Mouse (Mus musculus): ENCODE measurements around the gene Apol9a.

The Apol9a gene

GRCm38 (mm10) chr15:77377419-77377818 is 33.5 kb downstream of the Apol9a start:
- no peak for DNase-seq (ENCODE audit: low spot score)

GRCm38 (mm10) chr15:77376920-77377319 is 34.0 kb downstream of the Apol9a start:
- DNase-seq (ENCODE audit: low spot score) = no peak

GRCm38 (mm10) chr15:77370588-77370987 is 40.3 kb downstream of the Apol9a start:
- DNase-seq (ENCODE audit: low spot score) = no peak

DNA sequence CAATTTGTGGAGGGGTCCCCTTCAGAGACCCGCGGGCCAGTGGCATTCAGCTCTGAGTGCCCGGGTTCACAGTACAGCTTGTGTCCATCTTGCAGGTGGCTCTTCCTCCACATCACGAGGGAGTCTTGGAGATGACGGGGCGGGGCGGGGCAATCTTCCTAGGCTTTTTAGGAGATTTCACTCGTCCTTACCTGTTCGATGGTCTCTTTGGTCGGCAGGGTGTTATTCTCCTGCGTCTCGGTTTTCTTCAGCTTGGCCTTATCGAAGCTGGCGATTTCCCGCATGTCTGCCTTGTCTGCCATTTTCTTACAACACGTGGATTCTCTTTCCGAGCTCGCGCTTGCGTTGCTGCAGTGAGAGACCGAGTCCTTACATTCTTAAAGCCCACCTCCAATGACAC is 41.0 kb downstream of the Apol9a start:
- no peak for DNase-seq (ENCODE audit: low spot score)

GRCm38 (mm10) chr15:77368818-77369320 is 42.1 kb downstream of the Apol9a start:
- DNase-seq (ENCODE audit: low spot score) = no peak

DNA sequence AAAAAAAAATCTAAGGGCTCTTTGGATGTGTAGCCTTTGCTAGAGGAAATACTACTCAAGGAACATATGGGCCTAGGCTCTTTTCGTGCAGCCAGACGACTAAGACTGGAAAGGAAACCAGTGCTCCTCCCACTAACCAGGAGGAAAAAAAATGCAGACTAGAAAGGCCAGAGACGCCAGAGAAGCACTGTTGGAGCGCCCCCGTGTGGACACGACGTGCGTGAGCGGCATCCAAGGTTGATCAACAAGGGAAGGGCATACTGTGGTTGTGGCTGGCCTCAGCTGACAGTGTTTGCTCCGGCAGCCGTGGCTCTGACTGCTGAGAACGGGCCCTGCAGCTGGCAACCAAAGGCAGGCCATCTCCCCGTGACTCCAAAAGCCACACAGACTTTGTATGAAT is 42.8 kb downstream of the Apol9a start:
- DNase-seq (ENCODE audit: low spot score) = peak; percentile 94

GRCm38 (mm10) chr15:77367504-77367903 is 43.4 kb downstream of the Apol9a start:
- DNase-seq (ENCODE audit: low spot score) = no peak

- DNase-seq (ENCODE audit: low spot score) = peak; percentile 59
Measured at GRCm38 (mm10) chr15:77366706-77367484, 44.0 kb downstream of the Apol9a start.

DNA sequence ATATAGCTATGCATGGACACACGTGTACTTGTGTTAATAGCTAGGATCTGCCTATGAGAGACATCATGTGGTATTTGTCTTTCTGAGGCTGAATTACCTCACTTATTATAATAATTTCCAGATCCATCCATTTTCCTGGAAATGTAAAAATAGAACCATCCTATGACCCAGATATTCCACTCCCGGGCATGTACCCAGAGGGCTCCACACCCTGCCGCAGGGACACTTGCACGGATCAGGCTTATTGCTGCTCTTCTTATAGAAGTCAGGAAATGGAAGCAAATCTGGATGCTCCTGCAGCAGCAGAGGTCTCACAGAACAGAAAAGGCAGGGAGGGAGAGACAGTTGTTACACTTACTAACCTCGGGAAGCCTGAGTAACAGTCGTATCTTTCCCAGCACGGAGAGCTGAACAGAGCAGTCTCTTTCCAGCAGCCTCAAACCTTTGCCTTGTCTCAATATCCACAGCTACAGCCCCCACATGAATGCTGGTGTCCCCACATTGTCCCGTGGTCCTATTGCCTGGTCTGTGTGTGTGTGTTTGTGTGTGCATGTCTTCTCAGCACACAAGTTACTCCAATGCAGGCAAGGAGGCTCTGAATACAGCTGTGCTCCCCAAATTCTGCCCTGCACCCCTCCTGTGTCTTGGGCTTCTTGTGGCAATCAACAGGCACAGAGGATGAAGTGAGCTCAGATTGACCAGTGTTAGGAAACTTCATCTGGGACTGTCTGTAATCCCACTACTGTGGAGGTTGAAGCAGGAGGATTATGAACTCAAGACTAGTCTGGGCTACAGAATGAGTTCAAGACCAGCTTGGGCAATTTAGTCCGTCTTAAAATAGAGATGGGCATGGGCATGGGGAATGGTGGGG is 45.0 kb downstream of the Apol9a start:
- no peak for DNase-seq (ENCODE audit: low spot score)

DNA sequence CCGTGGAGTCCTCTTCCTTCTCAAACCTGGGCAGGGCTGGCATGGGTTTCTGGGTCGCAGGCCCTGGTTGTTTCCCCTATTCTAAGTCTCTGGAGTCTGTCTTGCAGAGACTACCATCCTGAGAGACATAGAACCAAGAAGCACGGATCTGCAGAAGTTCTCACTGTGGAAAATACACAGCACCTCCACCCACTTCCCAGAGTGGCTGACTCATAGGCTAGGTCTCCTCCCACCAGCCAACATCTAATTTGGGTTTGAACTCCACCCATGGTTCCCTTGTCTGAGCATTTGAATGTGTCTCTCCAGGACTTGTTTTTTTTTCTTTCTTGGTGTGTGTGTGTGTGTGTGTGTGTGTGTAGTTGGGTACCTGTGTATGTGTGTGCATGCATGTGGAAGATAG is 46.9 kb downstream of the Apol9a start:
- DNase-seq (ENCODE audit: low spot score) = no peak

DNA sequence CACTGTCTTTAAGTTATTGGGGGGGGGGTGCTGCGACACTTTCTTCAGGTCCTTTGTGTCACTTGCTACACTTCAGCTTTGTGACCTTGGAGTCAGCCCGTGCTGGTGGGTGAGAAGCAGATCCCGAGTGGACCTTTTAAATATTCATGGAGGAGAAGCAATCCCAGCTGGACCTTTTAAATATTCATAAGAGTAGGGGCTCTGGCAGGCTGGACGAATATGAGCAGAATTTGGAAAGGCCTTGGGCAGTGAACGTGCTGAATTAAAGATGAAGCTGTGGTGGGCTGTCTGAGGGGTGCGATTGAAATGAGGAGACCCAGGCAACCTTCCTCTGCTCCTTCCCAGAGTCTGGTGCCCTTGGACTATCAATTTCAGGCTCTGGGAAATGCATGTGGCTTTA is 47.4 kb downstream of the Apol9a start:
- no peak for DNase-seq (ENCODE audit: low spot score)

DNA sequence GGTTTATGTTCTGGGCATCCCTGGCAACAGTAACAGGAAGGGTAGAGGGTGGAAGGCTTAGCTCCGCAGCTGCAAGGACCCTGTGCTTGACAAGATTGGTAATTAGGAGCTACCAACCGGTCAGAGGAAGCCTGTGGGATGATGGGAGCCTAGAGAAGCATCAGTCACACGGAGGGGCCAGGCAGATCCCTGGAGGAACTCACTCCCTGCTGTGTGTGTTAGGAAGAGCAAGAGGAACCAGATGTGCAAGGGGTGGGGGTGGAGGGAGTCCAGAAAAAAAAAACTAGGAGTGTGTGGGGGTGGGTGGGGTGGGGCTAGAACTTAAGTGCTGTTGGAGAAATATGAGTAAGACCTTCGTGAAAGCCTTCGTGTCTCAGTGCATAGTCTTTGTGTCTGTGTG is 48.0 kb downstream of the Apol9a start:
- no peak for DNase-seq (ENCODE audit: low spot score)

GRCm38 (mm10) chr15:77359905-77360304 is 51.0 kb downstream of the Apol9a start:
- DNase-seq (ENCODE audit: low spot score) = no peak

- no peak for DNase-seq (ENCODE audit: low spot score)
Measured at GRCm38 (mm10) chr15:77359486-77359885, 51.4 kb downstream of the Apol9a start.

DNA sequence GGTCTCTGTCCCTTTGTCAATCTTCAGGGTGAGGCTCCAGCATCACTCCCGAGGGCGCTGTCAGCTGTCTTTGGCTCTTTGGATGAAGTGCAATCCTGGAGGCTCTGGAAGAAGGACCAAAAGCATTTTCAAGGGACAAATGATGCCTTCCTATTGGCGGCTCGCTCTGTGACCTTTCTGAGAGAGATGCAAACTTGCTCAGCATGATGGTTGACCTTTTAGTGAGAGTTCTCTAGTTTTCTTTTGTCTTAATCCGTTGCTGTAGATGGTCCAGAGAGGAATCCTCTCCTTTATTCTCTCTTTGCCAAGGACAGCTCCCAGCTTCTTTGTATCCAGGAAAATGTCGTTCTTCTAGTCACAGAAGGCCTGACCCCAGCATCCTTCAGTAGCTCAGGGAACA is 51.9 kb downstream of the Apol9a start:
- no peak for DNase-seq (ENCODE audit: low spot score)

DNA sequence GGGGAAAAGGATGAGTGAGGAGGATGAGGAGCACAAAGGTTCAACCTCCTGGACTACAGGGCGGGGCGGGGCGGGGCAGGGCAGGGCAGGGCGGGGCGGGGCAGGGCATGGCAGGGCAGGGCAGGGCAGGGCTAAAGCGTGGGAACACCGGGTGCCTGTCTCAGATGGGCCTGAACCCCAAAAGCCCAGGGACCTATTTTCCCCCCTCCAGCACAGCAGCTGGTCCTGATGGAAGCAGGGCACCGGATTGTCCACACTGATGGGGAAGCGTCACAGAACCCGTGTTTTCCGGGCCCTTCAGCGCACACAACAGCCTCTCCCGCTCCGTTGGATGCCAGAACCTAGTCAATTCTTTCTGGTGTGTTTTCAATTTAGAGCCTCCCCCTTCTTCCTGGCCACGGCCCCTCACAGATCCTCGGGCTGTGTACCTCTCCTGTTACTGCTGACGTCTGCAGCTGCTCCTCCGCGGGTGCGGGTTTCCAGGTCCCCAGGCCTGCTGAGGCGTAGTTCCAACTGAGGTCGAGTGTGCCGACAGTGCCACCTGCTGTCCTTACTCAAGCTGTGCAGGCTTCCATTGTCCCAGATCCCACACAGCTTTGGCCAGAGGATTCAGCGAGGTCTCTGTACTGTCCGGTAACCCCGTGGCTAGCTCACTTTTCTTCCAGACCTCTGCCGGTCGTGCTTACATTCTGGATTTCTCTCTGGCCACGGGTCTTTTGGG is 52.5 kb downstream of the Apol9a start:
- peak; percentile 85 for DNase-seq (ENCODE audit: low spot score)

DNA sequence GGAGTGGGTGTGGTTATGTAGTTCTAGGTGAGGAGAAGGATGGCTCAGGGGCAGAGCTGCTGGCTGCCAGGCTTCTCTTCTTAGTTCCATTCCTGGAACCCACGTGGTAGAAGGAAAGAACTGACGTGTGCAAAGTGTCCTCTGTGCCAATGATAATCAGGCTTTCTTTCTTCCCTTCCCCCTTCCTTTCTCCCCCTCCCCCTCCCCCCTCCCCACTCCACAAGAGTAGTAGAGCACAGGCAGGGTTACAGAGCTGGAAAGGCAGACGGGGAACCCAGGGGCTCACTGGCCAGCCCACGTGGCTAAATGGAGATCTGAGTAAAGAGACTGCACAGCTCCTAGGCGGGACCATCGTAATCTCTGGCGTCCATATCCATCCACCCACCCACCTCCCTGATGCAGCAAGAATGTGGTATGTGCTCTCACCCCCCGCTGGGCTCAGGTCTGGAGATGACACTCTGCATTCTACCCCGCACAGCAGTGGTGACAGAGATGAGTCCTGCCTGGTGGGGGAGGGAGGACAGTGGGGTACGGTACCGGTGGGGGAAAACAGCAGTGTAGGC is 54.6 kb downstream of the Apol9a start:
- no peak for DNase-seq (ENCODE audit: low spot score)

DNA sequence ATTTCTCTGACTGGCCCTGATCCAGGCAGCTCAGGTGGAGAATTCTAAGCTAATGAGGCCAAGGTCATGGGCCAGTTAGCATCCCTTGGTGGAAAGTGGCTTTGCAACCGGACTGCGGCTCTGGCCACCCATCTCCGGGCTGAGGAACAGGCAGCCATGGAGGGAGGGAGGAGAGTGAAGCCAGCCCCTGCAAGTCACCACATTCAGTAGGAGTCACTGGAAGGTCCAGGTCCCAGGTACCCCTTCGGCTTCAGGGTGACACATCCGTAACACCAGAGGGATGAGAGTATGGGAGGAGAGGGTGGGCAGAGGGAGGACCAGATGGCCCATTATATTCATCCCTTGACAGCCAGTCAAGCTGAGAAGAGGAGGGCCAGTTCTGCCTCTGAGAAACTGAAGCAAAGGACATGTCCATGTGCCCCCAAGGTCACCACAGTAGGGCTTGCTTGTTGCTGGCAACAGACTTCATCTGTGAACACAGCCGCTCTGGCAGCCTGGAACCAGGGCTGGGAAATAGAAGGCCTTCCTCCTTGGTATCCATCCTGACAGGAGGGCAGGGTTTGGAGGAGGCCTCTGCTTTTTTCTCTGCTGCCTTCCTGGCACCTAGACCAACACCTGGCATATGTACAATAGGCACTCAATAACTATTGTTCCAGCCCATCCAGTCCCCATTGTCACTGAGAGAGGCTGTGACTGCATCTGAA is 55.9 kb downstream of the Apol9a start:
- no peak for DNase-seq (ENCODE audit: low spot score)

DNA sequence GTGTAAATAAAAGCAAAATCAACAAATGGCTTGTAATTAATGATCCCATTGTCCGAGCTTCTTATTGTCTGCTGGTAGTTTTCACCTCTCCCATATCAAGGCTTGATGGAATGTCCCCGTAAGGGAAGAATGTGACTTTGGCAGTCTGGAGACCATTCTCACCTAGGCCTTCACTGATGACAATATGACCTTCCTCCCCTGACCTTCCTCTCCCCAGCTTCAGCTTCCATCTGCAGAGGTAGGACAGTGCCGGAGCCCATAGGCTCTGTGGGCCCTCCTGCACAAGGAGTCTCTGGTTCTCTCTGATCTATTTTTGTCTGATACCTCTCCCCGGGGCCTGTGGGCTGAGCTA is 56.5 kb downstream of the Apol9a start:
- no peak for DNase-seq (ENCODE audit: low spot score)

Data from layer of hippocampus, adult 9-10 months (tissue).